Mouse (Mus musculus) intestine, postnatal 0 days (tissue): ENCODE results near the gene Nom1. TPM values are rescaled to one million over a fixed set of nuclear protein-coding genes. Genes with fewer than 3 reads are reported as not detected.

Source experiments
- ATAC-seq: fragments of 200-750 bp; cut with Nextera tagmentation; 2 replicates; pipeline ENCODE4 v1.8.0; 2017; ENCODE audit warnings: mild to moderate bottlenecking, moderate TSS enrichment, moderate library complexity
- H3K27ac ChIP-seq: fragments of 300-500 bp; sonication (generic); 2 replicates; pipeline ENCODE4 v1.5.1; 2014; ENCODE audit warnings: mild to moderate bottlenecking, low read depth, low read length, moderate library complexity
- H3K27me3 ChIP-seq: fragments of 300-500 bp; sonication (generic); replicated peaks from 2 replicates; pipeline ENCODE4 v1.6.1; 2014; ENCODE audit warnings: low read length, mixed read lengths; ENCODE audit not compliant: control insufficient read depth, insufficient read depth
- H3K36me3 ChIP-seq: fragments of 300-500 bp; sonication (generic); 2 replicates; pipeline ENCODE4 v1.6.1; 2014; ENCODE audit warnings: mild to moderate bottlenecking, moderate library complexity; ENCODE audit not compliant: control insufficient read depth, insufficient read depth
- H3K4me1 ChIP-seq: fragments of 300-500 bp; sonication (generic); replicated peaks from 2 replicates; pipeline ENCODE4 v1.6.1; 2014; ENCODE audit warnings: antibody characterized with exemption, low read length, mixed read lengths; ENCODE audit not compliant: control insufficient read depth, insufficient read depth
- H3K4me2 ChIP-seq: fragments of 300-500 bp; sonication (generic); replicated peaks from 2 replicates; pipeline ENCODE4 v1.6.1; 2014; ENCODE audit warnings: low read depth, mild to moderate bottlenecking, moderate library complexity
- H3K4me3 ChIP-seq: fragments of 300-500 bp; sonication (generic); 2 replicates; pipeline ENCODE4 v1.5.1; 2014; ENCODE audit warnings: low read depth, low read length
- H3K9ac ChIP-seq: fragments of 300-500 bp; sonication (generic); 2 replicates; pipeline ENCODE4 v1.6.1; 2014; ENCODE audit warnings: mild to moderate bottlenecking, low read depth, low read length
- H3K9me3 ChIP-seq: fragments of 300-500 bp; sonication (generic); 2 replicates; pipeline ENCODE4 v1.6.1; 2016; ENCODE audit warnings: mixed run types; ENCODE audit not compliant: control insufficient read depth
- CTCF ChIP-seq: sonication (generic); IDR thresholded peaks from 2 replicates; pipeline ENCODE4 v1.5.1; 2016; ENCODE audit warnings: low read depth, mild to moderate bottlenecking, control low read depth, antibody characterized with exemption, moderate library complexity
- WGBS: fragments of 180-500 bp; shearing (Covaris S2); extraction: QIAGEN DNeasy Blood & Tissue Kit; methylation state at CpG from one replicate; pipeline ENCODE4 v1.1.7; 2014; 5-methylcytosine and 5-hydroxymethylcytosine counted together
- polyA plus RNA-seq: library from polyadenylated mRNA; unstranded; fragments of >200 nt; fragmentation: Nextera tagmentation; extraction: Ambion mirVana; gene quantifications from 2 replicates; pipeline ENCODE4 v1.2.1, GENCODE M21; 2015

Nom1 gene
- polyA plus RNA-seq, result 14.5 and 16.0 TPM in 2 replicates

- ATAC-seq, result peak; percentile 80
- 3% methylated on average over 29 of the region's 29 CpGs for WGBS
Measured at GRCm38 (mm10) chr5:29434228-29434871, at the start of gene Nom1. Gene Nom1 (plus strand): TSS chr5:29434664.

DNA sequence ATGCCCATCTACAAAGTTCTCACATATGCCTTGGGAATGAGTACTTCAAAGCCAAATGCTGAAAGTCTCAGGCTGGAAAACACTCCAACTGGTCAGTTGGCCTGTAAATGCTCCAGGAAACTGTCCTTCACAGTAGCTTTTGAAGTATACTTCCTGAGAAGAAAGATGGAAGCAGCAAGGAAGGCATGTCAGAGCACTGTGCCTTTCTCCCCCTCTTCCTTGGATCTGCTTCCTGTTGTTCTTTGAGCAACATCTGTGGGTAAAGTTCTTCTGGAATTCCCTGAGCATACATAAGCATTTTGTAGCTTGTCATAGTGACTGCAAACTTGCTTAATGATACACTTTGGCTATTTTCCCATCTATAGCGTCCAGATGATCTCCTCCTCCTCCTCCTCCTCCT, 46.9 kb upstream of the Nom1 start:
- Histone ChIP-seq H3K4me2 (no peak overlapping the region), H3K4me3 (no peak overlapping the region), H3K27me3 (no peaks in the 10 kb centered on the region), H3K27ac (no peak overlapping the region), H3K36me3 (no peaks in the 10 kb centered on the region), H3K9ac (no peak overlapping the region), H3K9me3 (no peaks in the 10 kb centered on the region), H3K4me1 (no peaks in the 10 kb centered on the region)
- ATAC-seq, result no peak
- 30% methylated on average over 1 of the region's 1 CpGs for WGBS
- TF ChIP-seq CTCF, result no peak

More at GRCm38 (mm10) chr5:29434228-29434871, at the start of gene Nom1:
- Histone ChIP-seq H3K9ac (peak within 1 kb of the TSS; percentile 76), H3K36me3 (peaks cover 15% of the 10 kb centered on the region), H3K27ac (peak within 1 kb of the TSS; percentile 87), H3K9me3 (no peaks in the 10 kb centered on the region), H3K4me1 (peaks cover 9% of the 10 kb centered on the region), H3K27me3 (no peaks in the 10 kb centered on the region), H3K4me3 (peak within 1 kb of the TSS; percentile 87), H3K4me2 (peak within 1 kb of the TSS; percentile 92)
- peak; percentile 13; the same call in 1 of the 2 replicates for TF ChIP-seq CTCF

DNA sequence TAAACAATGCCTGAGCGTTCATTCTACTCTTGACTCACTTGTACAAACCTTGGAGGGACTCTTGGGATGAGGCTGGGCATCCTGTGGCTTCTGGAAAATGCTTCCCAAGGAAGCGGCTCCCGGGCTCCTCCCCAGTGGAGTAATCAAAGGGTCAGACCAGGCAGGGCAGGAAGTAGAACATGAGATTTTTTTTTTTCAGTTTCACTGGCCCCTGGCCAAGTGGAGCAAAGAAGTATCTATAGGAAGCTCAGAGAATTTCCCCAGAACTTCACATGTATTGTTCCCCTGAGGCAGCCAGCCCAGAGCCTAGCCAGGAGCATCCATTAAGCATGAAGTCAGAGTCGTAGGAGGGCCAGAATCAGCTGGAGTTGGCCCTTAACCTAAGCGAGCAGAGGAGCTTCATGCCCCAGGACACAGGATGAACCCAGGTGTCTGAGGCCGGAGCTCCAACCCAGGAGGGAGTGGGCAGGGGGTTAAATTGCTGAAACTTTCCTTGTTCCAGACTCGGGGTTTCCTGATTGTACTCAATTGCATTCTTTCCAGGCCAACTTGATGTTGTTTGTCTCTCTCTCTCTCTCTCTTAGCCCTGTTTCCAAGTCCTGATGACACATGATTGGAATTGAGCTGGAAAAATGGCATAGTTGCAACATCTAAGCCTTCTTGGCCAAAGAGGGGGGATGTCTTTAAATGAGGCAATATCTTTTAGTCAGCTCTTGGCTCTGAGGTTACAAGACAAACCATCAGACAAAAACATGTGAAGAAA, 46.1 kb upstream of the Nom1 start:
- peak; percentile 50 for ATAC-seq
- Histone ChIP-seq H3K9me3 (no peaks in the 10 kb centered on the region), H3K9ac (no peak overlapping the region), H3K4me3 (no peak overlapping the region), H3K27ac (peak overlapping the region; percentile 15; the same call in 1 of the 2 replicates), H3K27me3 (no peaks in the 10 kb centered on the region), H3K36me3 (no peaks in the 10 kb centered on the region), H3K4me2 (no peak overlapping the region), H3K4me1 (no peaks in the 10 kb centered on the region)
- WGBS, result 27% methylated on average over 7 of the region's 7 CpGs
- 0 out of 2 replicates have a peak, but pooled peaks have one; percentile 2 for TF ChIP-seq CTCF

GRCm38 (mm10) chr5:29388944-29389765, 45.3 kb upstream of the Nom1 start:
- peak; percentile 96 for TF ChIP-seq CTCF
- H3K9me3 ChIP-seq, result no peaks in the 10 kb centered on the region
- no peaks in the 10 kb centered on the region for H3K36me3 ChIP-seq
- H3K27me3 ChIP-seq, result no peaks in the 10 kb centered on the region
- 20% methylated on average over 15 of the region's 15 CpGs for WGBS
- no peak overlapping the region for H3K9ac ChIP-seq
- no peak overlapping the region for H3K4me2 ChIP-seq
- ATAC-seq, result peak; percentile 52; the same call in 1 of the 2 replicates
- H3K4me3 ChIP-seq, result no peak overlapping the region
- no peak overlapping the region for H3K27ac ChIP-seq
- no peaks in the 10 kb centered on the region for H3K4me1 ChIP-seq

DNA sequence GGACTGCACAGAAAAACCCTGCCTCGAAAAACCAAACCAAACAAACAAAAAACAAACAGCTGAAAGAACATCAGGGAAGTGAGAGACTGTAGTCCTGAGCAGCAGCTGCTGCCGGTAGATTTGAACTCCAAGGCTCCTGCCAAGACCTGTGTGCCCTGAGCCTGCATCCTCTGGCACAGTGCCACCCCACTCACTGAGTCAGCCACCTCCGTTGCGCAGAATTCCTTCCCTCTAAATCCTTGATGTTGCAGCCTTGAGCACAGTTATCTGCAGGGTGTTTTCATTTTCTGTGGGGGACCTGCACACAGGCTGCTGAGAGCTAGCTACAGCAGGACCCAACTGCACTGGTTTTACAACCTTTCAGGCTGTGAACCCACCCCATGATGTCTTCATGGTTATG, 36.0 kb upstream of the Nom1 start:
- no peaks in the 10 kb centered on the region for H3K36me3 ChIP-seq
- no peak for ATAC-seq
- H3K27me3 ChIP-seq, result no peaks in the 10 kb centered on the region
- H3K27ac ChIP-seq, result no peak overlapping the region
- no peak for TF ChIP-seq CTCF
- H3K4me2 ChIP-seq, result no peak overlapping the region
- H3K9ac ChIP-seq, result no peak overlapping the region
- H3K9me3 ChIP-seq, result no peaks in the 10 kb centered on the region
- no peak overlapping the region for H3K4me3 ChIP-seq
- H3K4me1 ChIP-seq, result no peaks in the 10 kb centered on the region
- WGBS, result 49% methylated on average over 4 of the region's 4 CpGs

DNA sequence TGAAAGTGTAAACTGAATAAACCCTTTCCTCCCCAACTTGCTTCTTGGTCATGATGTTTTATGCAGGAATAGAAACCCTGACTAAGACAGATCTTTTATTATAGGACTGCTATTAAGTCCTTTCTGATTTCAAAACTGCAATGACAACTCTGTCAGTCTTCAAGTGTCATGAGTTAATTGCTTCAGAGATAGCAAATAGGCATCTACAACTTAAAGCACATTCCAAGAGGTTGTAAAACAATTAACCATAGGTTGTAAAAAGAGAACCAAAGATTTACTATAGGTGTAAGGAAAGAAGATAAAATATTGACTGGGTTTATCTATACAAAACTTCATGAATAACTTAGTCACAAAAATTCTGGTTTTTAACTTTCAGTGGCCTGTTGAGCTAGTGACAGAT, 23.6 kb upstream of the Nom1 start:
- no peak for TF ChIP-seq CTCF
- ATAC-seq, result no peak

More for the DNA sequence above, 23.6 kb upstream of the Nom1 start:
- no peaks in the 10 kb centered on the region for H3K27me3 ChIP-seq
- H3K36me3 ChIP-seq, result no peaks in the 10 kb centered on the region
- no peak overlapping the region for H3K4me3 ChIP-seq
- H3K27ac ChIP-seq, result no peak overlapping the region
- no peaks in the 10 kb centered on the region for H3K9me3 ChIP-seq
- no peak overlapping the region for H3K4me2 ChIP-seq
- no peaks in the 10 kb centered on the region for H3K4me1 ChIP-seq
- H3K9ac ChIP-seq, result no peak overlapping the region
